Mouse (Mus musculus): ENCODE measurements around the gene Hacd1. TPM values are rescaled to one million over a fixed set of nuclear protein-coding genes. Genes with fewer than 3 reads are reported as not detected.
A peak's percentile ranks its signal among the peaks of the same experiment; 100 is the strongest.
"Not testable (repeated sequence)": the region's sequence is repeated elsewhere in the genome, so short reads cannot be mapped to it uniquely, and the experiment has no call there.

Hacd1 gene
- 56.6 and 66.1 TPM in 2 replicates for polyA plus RNA-seq (2015; fragmentation: Nextera tagmentation; extraction: Ambion mirVana)

GRCm38 (mm10) chr2:14055566-14056331 lies at the start of gene Hacd1:
Gene Hacd1, minus strand, starts transcription at chr2:14056135.
- Histone ChIP-seq H3K27me3 (0 out of 2 replicates have a peak, but pooled peaks cover 3% of the 10 kb centered on the region), H3K36me3 (no peaks in the 10 kb centered on the region), H3K4me2 (replicated peaks) (peak within 1 kb of the TSS; percentile 75), H3K4me3 (replicated peaks) (peak within 1 kb of the TSS; percentile 73), H3K9me3 (no peaks in the 10 kb centered on the region), H3K4me1 (replicated peaks) (peaks cover 14% of the 10 kb centered on the region; the same call in 1 of the 2 replicates), H3K27ac (peak within 1 kb of the TSS; percentile 93), H3K9ac (replicated peaks) (peak within 1 kb of the TSS; percentile 84)
- WGBS, result 1% methylated on average over 80 of the region's 101 CpGs
- peak; percentile 91 for ATAC-seq

- no peak overlapping the region for H3K4me3 ChIP-seq (replicated peaks)
- H3K4me2 ChIP-seq (replicated peaks), result no peak overlapping the region
- H3K9me3 ChIP-seq, result no peaks in the 10 kb centered on the region
- no peak for ATAC-seq
- WGBS, result 85% methylated on average over 1 of the region's 1 CpGs
- H3K4me1 ChIP-seq (replicated peaks), result no peaks in the 10 kb centered on the region
- H3K27me3 ChIP-seq, result no peaks in the 10 kb centered on the region
- no peak overlapping the region for H3K9ac ChIP-seq (replicated peaks)
- H3K36me3 ChIP-seq, result peaks cover 8% of the 10 kb centered on the region; the same call in 1 of the 2 replicates
- no peak overlapping the region for H3K27ac ChIP-seq
These were observed 48.0 kb upstream of the Hacd1 start for GRCm38 (mm10) chr2:14103924-14104323.

GRCm38 (mm10) chr2:14102603-14103002 lies 46.7 kb upstream of the Hacd1 start:
- Histone ChIP-seq H3K27me3 (no peaks in the 10 kb centered on the region), H3K27ac (no peak overlapping the region), H3K9me3 (no peaks in the 10 kb centered on the region), H3K4me1 (replicated peaks) (no peaks in the 10 kb centered on the region), H3K9ac (replicated peaks) (no peak overlapping the region), H3K36me3 (peaks cover 8% of the 10 kb centered on the region; the same call in 1 of the 2 replicates), H3K4me3 (replicated peaks) (no peak overlapping the region), H3K4me2 (replicated peaks) (no peak overlapping the region)
- WGBS, result 95% methylated on average over 2 of the region's 2 CpGs
- ATAC-seq, result no peak

GRCm38 (mm10) chr2:14100533-14100932 lies 44.6 kb upstream of the Hacd1 start:
- no peak overlapping the region for H3K4me2 ChIP-seq (replicated peaks)
- ATAC-seq, result no peak
- no peaks in the 10 kb centered on the region for H3K27me3 ChIP-seq
- H3K27ac ChIP-seq, result no peak overlapping the region
- no peaks in the 10 kb centered on the region for H3K4me1 ChIP-seq (replicated peaks)
- peaks cover 15% of the 10 kb centered on the region; the same call in 1 of the 2 replicates for H3K36me3 ChIP-seq
- H3K9ac ChIP-seq (replicated peaks), result no peak overlapping the region
- H3K9me3 ChIP-seq, result 0 out of 2 replicates have a peak, but pooled peaks cover 5% of the 10 kb centered on the region
- H3K4me3 ChIP-seq (replicated peaks), result no peak overlapping the region

- not testable (repeated sequence) for ATAC-seq; H3K9me3 ChIP-seq; H3K27ac ChIP-seq; H3K27me3 ChIP-seq; H3K9ac ChIP-seq (replicated peaks); H3K4me2 ChIP-seq (replicated peaks); H3K36me3 ChIP-seq; H3K4me3 ChIP-seq (replicated peaks)
- WGBS, result 95% methylated on average over 9 of the region's 9 CpGs
- H3K4me1 ChIP-seq (replicated peaks), result peaks cover 19% of the 10 kb centered on the region
These were observed 22.6 kb upstream of the Hacd1 start for GRCm38 (mm10) chr2:14078527-14078926.

GRCm38 (mm10) chr2:14074221-14074901 lies 18.4 kb upstream of the Hacd1 start:
- Histone ChIP-seq H3K9me3 (no peaks in the 10 kb centered on the region), H3K4me3 (replicated peaks) (peak overlapping the region; percentile 88), H3K27ac (peak overlapping the region; percentile 94), H3K36me3 (no peaks in the 10 kb centered on the region), H3K4me2 (replicated peaks) (peak overlapping the region; percentile 70), H3K27me3 (no peaks in the 10 kb centered on the region), H3K9ac (replicated peaks) (peak overlapping the region; percentile 96), H3K4me1 (replicated peaks) (peaks cover 25% of the 10 kb centered on the region)
- no peak for ATAC-seq
- WGBS, result under 1% methylated on average over 38 of the region's 38 CpGs

DNA sequence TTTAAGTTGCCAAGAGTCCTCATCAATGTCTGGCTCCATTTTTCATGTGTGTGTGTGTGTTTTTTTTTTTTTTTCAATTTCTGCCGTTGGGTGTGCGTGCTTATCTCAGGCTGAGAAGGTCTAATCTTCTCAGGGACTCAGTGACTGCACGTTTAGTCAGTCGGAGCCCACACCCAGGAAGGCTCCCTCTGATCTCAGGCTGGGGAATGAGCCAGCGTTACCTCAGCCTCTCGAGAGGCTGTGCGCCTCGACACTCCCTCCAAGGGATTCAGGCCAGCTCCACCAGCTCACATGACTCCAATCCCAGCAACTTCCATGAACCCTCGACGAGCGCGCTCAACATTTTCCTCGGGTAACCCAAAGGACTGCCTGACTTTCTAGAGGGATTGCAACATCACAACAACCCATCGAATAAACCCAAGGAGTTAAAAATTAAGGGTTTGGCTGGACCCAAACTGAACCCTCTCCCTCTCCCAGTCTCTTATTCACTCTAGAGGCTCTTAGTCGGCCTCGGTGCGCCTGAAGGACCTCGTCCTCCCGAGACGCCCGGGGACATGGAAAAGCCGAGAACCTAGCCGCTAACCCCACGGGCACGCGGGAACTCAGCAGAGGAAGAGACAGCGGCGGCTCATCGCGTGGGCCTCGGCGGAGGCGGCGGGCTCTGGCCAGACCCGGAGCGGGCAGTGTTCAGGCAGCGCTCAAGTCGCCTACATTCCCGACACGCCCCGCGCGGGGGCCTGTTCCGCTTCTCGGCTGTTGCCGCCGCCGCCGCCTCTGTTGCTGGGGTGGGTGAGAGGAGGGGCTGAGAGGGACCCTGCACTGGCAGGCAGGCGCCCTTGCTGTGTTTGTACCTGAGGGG lies 17.7 kb upstream of the Hacd1 start, which contains the start of gene Stam:
Stam (plus strand) TSS at position 737 of the 859 bp plus-strand sequence.
- no peaks in the 10 kb centered on the region for H3K9me3 ChIP-seq
- peak within 1 kb of the TSS; percentile 94 for H3K27ac ChIP-seq
- peak within 1 kb of the TSS; percentile 88 for H3K4me3 ChIP-seq (replicated peaks)
- peak within 1 kb of the TSS; percentile 96 for H3K9ac ChIP-seq (replicated peaks)
- peak; percentile 99 for ATAC-seq
- no peaks in the 10 kb centered on the region for H3K27me3 ChIP-seq
- under 1% methylated on average over 50 of the region's 50 CpGs for WGBS
- H3K36me3 ChIP-seq, result no peaks in the 10 kb centered on the region
- peak within 1 kb of the TSS; percentile 70 for H3K4me2 ChIP-seq (replicated peaks)
- H3K4me1 ChIP-seq (replicated peaks), result peaks cover 25% of the 10 kb centered on the region

DNA sequence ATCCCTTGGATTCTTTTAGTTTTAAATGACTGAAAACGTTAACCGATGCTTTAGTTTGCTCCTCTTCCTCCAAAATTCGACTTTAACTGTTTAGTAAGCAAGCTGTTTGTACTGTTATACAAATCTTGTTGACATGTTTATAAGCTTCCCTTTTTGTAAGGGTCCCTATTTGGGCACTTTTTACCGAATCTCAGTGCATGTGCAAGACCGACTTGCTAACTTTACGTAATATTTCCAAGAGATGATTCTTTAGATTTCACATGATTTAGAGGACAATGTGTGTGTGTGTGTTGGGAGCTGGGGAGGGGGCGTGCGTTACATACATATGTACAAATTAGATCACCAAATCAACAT lies 17.1 kb upstream of the Hacd1 start:
- peak overlapping the region; percentile 88 for H3K4me3 ChIP-seq (replicated peaks)
- no peaks in the 10 kb centered on the region for H3K36me3 ChIP-seq
- WGBS, result 20% methylated on average over 8 of the region's 8 CpGs
- peak overlapping the region; percentile 94 for H3K27ac ChIP-seq
- peak overlapping the region; percentile 70 for H3K4me2 ChIP-seq (replicated peaks)
- H3K4me1 ChIP-seq (replicated peaks), result peaks cover 25% of the 10 kb centered on the region
- no peak for ATAC-seq
- no peaks in the 10 kb centered on the region for H3K27me3 ChIP-seq
- peak overlapping the region; percentile 96 for H3K9ac ChIP-seq (replicated peaks)
- no peaks in the 10 kb centered on the region for H3K9me3 ChIP-seq

GRCm38 (mm10) chr2:14070466-14070865 lies 14.5 kb upstream of the Hacd1 start:
- Histone ChIP-seq H3K9me3 (no peaks in the 10 kb centered on the region), H3K4me3 (replicated peaks) (no peak overlapping the region), H3K36me3 (no peaks in the 10 kb centered on the region), H3K27ac (no peak overlapping the region), H3K27me3 (no peaks in the 10 kb centered on the region), H3K9ac (replicated peaks) (no peak overlapping the region), H3K4me1 (replicated peaks) (peaks cover 15% of the 10 kb centered on the region), H3K4me2 (replicated peaks) (no peak overlapping the region)
- no peak for ATAC-seq
- whole genome bisulfite sequencing, result 85% methylated on average over 8 of the region's 8 CpGs

- peaks cover 6% of the 10 kb centered on the region for H3K4me1 ChIP-seq (replicated peaks)
- H3K36me3 ChIP-seq, result no peaks in the 10 kb centered on the region
- H3K9me3 ChIP-seq, result no peaks in the 10 kb centered on the region
- no peak overlapping the region for H3K9ac ChIP-seq (replicated peaks)
- WGBS, result 88% methylated on average over 2 of the region's 2 CpGs
- H3K4me2 ChIP-seq (replicated peaks), result no peak overlapping the region
- no peak for ATAC-seq
- H3K27me3 ChIP-seq, result no peaks in the 10 kb centered on the region
- no peak overlapping the region for H3K4me3 ChIP-seq (replicated peaks)
- no peak overlapping the region for H3K27ac ChIP-seq
These were observed 13.1 kb upstream of the Hacd1 start for GRCm38 (mm10) chr2:14069027-14069426.

DNA sequence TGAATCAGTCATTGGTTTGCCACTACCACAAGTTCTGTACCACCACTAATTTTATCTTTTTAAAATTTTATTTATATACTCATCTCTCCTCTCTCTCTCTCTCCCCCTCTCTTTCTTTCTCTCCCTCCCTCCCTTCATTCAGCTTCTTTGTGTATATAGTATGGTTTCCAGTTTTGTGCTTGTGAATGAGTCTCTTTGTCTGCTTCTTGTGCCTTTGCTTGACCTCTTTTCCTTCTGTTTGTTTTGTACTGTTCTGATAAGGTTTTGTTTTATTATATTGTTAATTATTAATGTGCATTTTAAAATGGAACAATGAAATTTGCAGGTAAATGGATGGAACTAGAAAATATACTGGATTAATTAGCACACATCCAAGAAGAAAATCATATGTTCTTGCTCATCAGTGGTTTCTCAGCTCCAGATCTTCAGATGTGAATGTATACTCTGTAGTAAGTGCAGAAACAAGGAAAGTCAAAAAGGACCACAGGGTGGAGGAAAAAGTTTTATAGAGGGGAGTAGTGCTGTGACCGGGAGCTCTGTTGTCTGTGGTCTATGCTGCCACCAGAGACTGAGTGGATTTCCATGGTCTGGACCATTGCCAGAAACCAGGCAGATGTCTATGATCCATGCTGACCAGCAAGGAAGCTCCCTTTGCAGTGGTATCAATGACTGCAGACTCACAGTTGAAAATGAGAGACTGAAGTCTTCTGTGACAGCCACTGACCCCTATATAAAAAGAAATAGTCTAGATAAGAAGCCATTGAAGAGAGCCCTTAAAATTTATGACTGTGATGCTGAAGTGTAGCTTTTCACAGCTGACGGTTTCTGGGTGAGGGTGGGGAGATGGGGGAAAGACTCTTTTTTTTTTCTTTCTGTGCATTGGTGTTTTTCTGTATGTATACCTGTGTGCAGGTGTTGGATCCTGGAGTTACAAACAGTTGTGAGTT lies 10.0 kb upstream of the Hacd1 start:
- Histone ChIP-seq H3K27ac (no peak overlapping the region), H3K9me3 (no peaks in the 10 kb centered on the region), H3K27me3 (no peaks in the 10 kb centered on the region), H3K4me2 (replicated peaks) (no peak overlapping the region), H3K9ac (replicated peaks) (no peak overlapping the region), H3K36me3 (no peaks in the 10 kb centered on the region), H3K4me3 (replicated peaks) (no peak overlapping the region), H3K4me1 (replicated peaks) (no peaks in the 10 kb centered on the region)
- ATAC-seq, result no peak
- 81% methylated on average over 2 of the region's 2 CpGs for WGBS

All from midbrain, embryonic 13.5 days (tissue).